Mouse (Mus musculus): ENCODE measurements at regions not wholly inside any gene's neighbourhood (a gene's known extent, or its start where the extent isn't known, plus 50 kb on each side); places are given as distances from the start of the nearest gene placed in this dataset.
A peak's percentile ranks its signal among the peaks of the same experiment; 100 is the strongest.
"Not testable (repeated sequence)": the region's sequence is repeated elsewhere in the genome, so short reads cannot be mapped to it uniquely, and the experiment has no call there.

DNA sequence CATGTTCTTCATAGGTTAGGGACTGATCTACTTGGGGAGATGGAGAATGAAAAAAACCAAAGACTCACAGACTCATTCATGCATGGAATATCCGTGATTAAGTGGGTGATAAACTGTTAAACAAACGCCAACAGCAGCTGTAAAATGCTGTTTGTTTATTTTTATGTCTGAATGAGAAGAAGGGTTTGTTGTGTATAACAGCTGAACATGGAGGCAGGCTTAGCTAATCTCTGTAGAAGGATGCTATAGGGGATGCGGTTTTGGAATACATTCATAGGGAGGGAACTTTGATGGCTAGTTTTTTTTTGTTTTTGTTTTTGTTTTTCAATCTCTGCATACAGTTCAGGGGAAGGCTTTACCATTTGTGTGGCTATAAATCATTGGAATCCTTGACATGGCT is 977.1 kb upstream of the Cdh8 start:
- no peak for DNase-seq

DNA sequence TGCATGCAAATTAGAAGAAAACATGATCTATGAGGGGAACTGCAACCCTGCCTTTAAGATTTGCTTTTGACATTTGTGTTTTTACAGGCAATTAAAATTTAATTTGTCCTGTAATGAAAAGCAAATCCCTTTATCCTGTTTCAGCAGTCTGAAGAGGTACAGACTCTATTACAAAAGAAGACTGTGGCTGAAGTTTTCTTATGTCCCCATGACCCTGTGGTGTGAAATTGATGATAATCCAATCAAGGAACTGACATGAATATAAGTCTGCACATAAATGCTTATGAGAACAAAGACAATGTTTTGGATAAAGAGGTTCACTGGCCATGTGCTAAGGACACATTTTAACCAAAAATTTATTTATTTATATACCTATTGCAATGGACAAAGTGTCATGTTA is 951.4 kb upstream of the Cdh8 start:
- DNase-seq, result no peak

DNA sequence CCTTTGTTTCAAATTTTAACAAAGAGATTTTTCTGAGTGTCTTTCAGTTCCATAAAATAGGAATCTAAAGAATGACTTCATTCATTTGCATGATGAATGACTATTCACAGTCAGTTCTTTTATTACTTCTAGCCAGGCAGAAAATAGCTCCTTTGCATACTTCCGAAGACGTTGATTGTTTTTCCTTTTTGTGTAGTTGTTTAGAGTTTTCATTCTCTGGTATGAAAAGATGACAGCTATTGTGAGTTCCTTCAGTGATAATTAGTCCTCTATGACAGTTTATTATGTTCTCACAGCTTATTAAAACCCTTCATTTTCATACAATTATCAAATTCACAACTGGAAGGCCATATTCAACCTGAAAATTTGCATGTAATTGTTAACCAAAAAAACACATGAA is 946.5 kb upstream of the Cdh8 start:
- no peak for DNase-seq

DNA sequence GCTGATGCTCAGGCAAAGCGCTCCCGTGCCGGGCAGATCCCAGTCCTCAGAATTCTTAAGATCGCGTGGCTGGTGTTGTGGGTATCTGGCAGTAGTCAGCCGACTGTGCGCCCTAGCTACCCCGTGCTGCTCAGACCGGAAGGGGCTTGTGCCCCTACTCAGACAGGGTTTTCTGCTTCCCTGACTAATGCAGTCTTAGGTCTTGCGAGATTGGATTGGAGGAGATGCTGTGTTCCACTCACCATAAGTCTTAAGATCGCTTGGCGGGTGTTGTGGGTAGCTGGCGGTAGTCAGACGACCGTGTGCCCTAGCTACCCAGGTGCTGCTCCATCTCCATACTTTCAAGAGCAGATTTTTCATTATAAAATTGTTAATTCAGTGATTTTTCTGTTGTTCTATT is 944.3 kb upstream of the Cdh8 start:
- not testable (repeated sequence) for DNase-seq

DNA sequence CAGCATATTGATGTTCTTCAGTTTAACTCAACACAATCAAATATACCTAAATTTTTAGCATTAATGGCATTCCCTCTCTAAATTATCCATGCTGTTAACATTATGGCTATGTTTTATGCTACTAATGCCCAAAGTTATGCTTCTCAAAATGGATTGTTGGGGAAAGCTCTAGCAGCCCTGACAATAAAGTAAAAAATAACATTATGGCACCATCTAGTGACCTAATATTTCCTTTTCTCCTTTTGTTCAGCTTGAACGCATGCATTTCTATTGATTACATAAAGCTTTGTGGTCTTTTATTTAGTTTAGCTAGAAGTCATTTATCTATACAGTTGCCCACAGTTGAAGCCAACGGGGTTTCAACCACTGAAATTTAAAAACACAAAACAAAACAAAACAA is 918.3 kb upstream of the Cdh8 start:
- no peak for DNase-seq

DNA sequence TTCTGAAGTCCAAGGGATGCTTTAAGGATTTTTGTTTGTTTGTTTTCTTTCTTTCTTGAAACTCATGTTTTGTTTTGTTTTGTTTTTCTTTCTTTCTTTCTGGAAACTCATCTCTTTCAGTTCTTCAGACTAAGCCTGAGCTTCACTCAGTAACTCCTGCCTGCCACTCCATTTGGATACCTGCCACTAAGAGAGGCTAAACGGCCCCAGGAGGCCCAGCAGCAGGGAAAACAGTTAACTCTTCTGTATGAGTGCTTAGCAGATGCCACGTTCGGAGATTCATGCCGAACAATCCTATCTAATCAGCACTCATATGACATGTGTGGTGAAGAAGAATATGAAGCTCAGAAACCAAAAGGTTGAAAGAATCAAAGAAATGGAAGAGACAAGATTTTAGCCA is 909.3 kb upstream of the Cdh8 start:
- DNase-seq, result no peak

DNA sequence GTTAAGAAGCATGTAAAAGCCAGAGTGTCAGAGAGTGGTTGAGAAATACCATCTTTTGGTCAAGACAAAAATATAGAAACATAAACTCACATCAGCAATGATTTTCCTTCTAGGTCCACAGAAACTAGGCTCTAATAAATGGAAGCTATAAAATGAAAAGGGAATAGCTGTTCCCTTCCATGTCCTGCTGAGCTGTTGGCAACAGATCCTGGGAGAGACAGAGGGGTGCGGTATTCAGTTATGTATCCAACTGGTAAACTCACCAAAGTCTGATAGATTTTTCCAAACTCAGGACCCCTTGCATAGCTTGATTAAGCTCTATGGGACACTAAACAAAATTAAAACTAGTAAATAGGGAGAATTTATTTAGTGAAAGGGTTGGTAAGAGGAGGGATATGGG is 907.2 kb upstream of the Cdh8 start:
- DNase-seq, result no peak

DNA sequence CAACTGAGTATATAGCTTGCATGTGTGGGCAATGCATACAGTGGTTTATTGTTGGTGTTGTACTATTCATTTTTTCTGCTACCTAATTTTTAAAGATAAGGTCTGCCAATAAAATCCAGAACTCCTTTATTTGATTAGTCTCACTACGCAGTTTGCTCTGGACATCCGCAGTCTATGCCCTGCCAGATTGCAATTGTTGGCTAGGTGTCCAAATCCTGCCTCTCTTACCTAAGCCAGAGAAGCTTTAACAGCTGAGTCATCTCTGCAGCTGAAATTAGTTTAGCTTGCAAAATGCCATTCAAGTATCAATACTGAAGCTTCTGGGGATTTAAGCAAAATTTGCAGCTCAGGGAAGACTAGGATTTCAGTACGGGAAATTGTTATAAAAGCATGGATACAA is 881.9 kb upstream of the Cdh8 start:
- peak; percentile 11 for DNase-seq

DNA sequence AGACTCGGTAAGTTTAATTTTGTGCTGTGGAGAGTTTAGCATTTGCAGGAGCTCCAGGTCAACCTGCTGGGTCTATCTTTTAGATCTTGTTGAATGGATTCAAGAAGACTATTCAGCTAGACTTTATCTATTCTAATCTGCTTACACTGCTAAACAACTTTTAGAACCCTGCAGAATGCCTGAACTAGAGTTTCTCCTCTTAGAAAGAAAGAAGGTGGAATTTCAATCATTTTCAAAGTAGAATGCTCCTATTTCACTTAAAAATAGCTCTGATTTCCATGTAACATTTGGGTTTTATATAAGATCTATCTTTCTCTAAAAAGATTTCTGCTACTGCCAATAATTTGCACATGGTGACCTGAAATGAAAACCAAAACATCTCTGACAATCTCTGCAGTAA is 876.3 kb upstream of the Cdh8 start:
- no peak for DNase-seq

DNA sequence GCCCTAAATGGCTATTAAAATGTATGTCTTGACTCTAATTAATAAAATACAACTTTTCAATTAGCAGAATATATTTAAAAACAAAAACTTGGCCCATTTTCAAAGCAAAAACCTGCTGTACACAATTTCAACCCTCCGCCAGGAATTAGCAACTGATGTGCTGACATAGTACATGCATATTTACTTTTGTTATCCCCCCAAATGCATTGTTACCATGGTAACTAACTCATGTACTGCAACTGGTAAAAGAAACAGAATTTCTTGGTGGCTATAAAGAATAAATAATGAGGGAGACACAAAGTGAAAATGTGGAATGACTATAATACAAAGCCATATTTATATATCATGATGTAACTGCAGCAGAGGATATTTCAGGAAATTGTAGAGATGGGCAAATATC is 875.7 kb upstream of the Cdh8 start:
- no peak for DNase-seq
